Mouse (Mus musculus) embryo, embryonic 11 days (tissue): Measurements from ENCODE around the gene Itsn1.

Experiments
- DNase-seq: peaks from one replicate; pipeline ENCODE4 v3.0.0-alpha.2; 2015

Gene Itsn1

GRCm38 (mm10) chr16:91729066-91729482 lies at the start of gene Itsn1:
Gene Itsn1, plus strand, starts transcription at chr16:91729281.
- peak; percentile 98 for DNase-seq

- no peak for DNase-seq
Observed at GRCm38 (mm10) chr16:91680656-91681055, 48.4 kb upstream of the Itsn1 start.

GRCm38 (mm10) chr16:91685526-91685925 lies 43.6 kb upstream of the Itsn1 start:
- DNase-seq, result no peak

GRCm38 (mm10) chr16:91686369-91686768 lies 42.7 kb upstream of the Itsn1 start:
- DNase-seq, result no peak

DNA sequence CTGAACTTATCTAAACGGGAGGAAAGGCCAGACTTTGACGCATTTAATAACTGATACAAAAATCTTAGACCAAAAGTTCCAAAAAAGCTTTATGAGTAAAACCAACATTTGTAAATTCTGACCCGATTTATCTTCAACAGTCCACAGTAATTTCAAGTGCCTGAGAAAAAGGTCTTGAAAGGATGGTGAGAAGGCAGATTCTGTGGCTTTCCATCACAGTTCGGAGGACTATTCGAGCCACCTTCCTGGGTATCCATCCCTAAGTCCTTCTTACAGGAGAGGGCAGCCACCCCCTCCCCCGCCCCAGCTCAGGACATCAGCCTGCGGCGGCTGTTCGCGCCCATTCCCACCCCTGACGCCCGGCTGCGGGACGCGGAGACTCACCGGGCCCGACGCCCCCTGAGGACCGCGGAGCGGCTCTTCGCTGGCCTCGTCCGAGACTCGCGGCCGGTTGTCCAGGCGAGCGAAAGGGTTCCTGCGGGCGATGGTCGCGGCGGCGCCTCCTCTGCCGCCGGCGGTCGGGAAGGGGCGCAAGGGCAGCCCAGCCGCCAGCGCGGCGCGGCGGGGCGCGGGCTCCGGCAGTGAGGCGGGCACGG lies 41.0 kb upstream of the Itsn1 start:
- DNase-seq, result no peak

DNA sequence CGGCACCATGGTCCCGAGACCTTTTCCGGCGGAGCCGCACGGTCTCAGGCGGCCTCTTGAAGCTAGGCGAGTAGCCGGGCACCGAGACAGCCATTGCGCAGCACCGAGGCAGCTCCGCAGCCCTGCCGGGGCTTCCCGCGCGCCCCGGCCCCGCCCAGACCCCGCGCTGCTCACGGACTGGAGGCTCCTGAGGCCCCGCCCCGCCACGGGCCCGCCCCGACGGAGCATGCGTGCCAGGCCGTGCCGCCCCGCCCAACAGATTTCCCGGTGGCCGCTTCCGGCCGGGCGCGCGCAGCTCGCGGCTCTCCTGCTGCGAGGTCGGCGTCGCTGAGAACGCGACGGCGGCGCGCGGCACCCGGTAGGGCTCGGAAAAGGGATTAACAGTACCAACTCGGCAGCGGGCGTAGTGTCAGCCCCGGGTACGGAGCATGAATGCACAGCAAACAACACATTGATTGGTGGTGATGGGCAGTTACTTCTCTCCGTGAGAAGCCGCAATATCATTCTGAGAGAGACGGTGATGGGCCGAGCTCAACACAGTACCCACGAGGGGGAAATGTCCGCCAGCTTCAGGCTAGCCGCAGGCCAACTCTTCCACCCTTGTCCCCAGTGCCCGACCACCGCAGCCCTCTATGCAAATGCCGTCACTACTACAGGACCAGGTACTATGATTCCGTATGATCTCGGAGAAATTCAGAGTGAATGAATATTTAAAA lies 40.3 kb upstream of the Itsn1 start, which contains the start of gene Donson:
Donson (minus strand) TSS at position 152 of the 716 bp plus-strand sequence.
- DNase-seq, result peak; percentile 97

DNA sequence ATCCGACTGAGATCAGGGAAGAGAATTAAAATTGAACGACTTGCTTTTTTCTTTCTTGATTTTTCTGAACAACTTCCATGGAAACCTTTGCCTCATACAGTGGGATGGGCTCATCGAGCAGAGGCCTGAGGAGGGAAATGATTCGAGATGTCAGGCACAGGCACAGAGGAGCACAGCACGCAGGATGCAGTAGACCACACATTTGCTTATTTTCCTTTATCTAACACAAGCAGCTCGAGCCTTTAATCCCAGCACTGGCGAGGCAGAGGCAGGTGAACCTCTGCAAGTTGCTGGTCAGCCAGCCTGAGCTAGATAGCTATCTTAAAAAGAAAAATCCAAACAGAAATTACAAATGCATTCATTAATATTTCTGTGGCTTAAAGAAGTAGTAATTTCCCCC lies 39.3 kb upstream of the Itsn1 start:
- DNase-seq, result no peak

GRCm38 (mm10) chr16:91694455-91695084 lies 34.5 kb upstream of the Itsn1 start:
- peak; percentile 90 for DNase-seq

- no peak for DNase-seq
Observed at GRCm38 (mm10) chr16:91695108-91695755, 33.8 kb upstream of the Itsn1 start.

GRCm38 (mm10) chr16:91698995-91699394 lies 30.1 kb upstream of the Itsn1 start:
- no peak for DNase-seq

GRCm38 (mm10) chr16:91701908-91702307 lies 27.2 kb upstream of the Itsn1 start:
- DNase-seq, result no peak

DNA sequence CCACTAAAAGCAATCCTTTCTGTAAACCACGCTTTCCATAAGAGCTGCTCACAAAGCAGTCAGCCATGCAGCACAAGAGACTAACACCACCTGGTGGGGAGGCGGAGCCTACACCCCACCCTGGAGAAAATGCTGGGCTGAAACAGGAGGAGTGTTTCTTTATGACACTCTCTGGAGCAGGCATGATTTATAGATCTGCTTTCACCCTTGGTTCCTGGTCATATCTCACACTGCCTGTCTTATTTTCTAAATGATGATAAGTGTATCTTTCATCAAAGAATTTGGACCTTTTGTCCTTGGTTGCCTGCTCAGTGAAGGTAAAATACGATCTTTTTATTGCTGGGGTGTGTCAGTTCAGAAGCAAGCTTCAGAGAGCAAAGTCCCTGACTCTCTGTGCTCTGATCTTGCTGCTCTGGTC lies 26.3 kb upstream of the Itsn1 start:
- no peak for DNase-seq

GRCm38 (mm10) chr16:91704603-91705340 lies 24.3 kb upstream of the Itsn1 start:
- peak; percentile 54 for DNase-seq

DNA sequence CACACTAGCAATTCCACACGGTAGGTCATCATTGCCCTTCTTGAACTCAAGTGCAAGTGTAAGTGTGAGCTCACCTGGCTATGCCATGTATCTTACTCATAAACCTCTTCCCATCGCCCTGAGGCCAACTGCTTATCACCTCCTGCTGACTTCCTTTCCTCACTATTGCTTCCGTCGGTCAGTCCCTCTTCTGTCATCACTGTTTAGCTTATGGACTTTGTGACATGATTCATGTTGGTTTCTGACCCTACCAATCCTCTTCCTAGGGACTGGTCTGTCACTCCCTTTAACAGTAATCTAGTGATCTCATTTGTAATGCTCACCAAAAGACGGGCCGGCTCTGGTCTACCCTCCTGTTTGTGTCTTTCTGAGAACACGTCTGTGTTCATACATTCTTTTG lies 18.8 kb upstream of the Itsn1 start:
- DNase-seq, result no peak

- DNase-seq, result no peak
Observed at GRCm38 (mm10) chr16:91716927-91717349, 12.1 kb upstream of the Itsn1 start.

GRCm38 (mm10) chr16:91717399-91717798 lies 11.7 kb upstream of the Itsn1 start:
- DNase-seq, result no peak

DNA sequence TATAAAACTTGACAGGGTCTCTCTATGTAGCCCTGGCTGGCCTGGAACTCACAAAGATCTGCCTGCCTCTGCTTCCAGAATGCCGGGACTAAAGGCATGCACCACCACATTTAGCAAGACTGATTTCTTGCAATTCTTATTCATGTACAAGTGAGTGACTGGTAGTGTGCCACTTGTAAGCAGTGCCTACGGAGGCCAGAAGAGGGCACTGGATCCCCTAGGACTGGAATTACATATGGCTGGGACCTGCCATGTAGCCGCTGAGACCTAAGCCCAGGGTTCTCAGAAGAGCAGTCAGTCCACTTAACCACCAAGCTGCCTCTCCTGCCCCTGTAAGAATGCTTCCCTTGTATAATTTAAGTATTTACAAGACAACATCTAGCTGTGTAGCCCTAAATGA lies 4.8 kb upstream of the Itsn1 start:
- DNase-seq, result peak; percentile 63

GRCm38 (mm10) chr16:91727433-91727832 lies 1.6 kb upstream of the Itsn1 start:
- no peak for DNase-seq

GRCm38 (mm10) chr16:91728123-91729065 lies 687 bp upstream of the Itsn1 start, which contains the start of gene Cryzl1:
Gene Cryzl1, minus strand, starts transcription at chr16:91728975.
- DNase-seq, result peak; percentile 98

- DNase-seq, result peak; percentile 73
Observed at GRCm38 (mm10) chr16:91729821-91730441, 850 bp downstream of the Itsn1 start.

DNA sequence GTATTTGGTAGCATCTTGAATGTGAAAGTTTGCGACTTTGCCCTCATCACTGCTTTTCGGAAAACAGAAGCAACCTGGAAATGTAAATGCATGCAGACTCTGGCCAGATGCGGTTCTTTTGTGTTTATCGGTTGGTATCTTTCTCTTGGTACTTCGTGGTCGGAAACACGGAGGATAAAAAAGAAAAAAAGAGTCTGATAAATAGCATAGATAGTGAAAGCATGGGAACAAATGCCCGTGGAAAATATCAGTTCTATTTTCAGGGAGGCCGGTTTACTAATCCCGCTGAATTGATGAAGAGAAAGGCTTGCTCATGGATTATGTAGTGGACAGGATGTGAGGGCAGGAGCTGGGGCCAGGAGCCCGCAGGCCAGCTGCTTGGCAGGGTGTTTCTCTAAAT lies 1.4 kb downstream of the Itsn1 start:
- peak; percentile 20 for DNase-seq
